Mouse (Mus musculus) heart, embryonic 14.5 days (tissue): Measurements from ENCODE around the gene Micall1. TPM values are rescaled to one million over a fixed set of nuclear protein-coding genes. Genes with fewer than 3 reads are reported as not detected.

Experiments used
- ATAC-seq: fragments of 200-750 bp; cut with Nextera tagmentation; 2 replicates; pipeline ENCODE4 v1.8.0; 2017; ENCODE audit warnings: low read depth, moderate TSS enrichment; ENCODE audit not compliant: insufficient number of reproducible peaks, insufficient read depth, low FRiP score
- H3K27ac ChIP-seq, 2 experiments: fragments of 200-500 bp in 1 of 2; fragments of 300-500 bp in 1 of 2; sonication (generic) in 1 of 2; replicated peaks in 1 of 2; 2 replicates each; pipeline ENCODE4 v1.5.1; 2012 to 2014; ENCODE audit warnings: low read depth in 2 of 2, low read length in 2 of 2, control low read depth in 1 of 2, mild to moderate bottlenecking in 1 of 2, mixed read lengths in 1 of 2; ENCODE audit not compliant: control insufficient read depth in 1 of 2, insufficient read depth in 1 of 2
- H3K27me3 ChIP-seq: fragments of 300-500 bp; sonication (generic); 2 replicates; pipeline ENCODE4 v1.6.1; 2014; ENCODE audit warnings: mild to moderate bottlenecking, low read length, control low read depth; ENCODE audit not compliant: control insufficient read depth, insufficient read depth
- H3K36me3 ChIP-seq: fragments of 300-500 bp; sonication (generic); 2 replicates; pipeline ENCODE4 v1.6.1; 2014; ENCODE audit warnings: mild to moderate bottlenecking, control low read depth, low read length, mixed read lengths; ENCODE audit not compliant: control insufficient read depth, insufficient read depth
- H3K4me1 ChIP-seq, 2 experiments: fragments of 200-500 bp in 1 of 2; fragments of 300-500 bp in 1 of 2; sonication (generic) in 1 of 2; 2 replicates each; pipeline ENCODE4 v1.6.1; 2012 to 2014; ENCODE audit warnings: low read length in 2 of 2, control low read depth in 1 of 2, mixed read lengths in 1 of 2; ENCODE audit not compliant: control insufficient read depth in 2 of 2, insufficient read depth in 2 of 2
- H3K4me2 ChIP-seq: fragments of 300-500 bp; sonication (generic); 2 replicates; pipeline ENCODE4 v1.6.1; 2014; ENCODE audit warnings: mild to moderate bottlenecking, low read length
- H3K4me3 ChIP-seq, 2 experiments: fragments of 200-500 bp in 1 of 2; fragments of 300-500 bp in 1 of 2; sonication (generic) in 1 of 2; 2 replicates each; pipeline ENCODE4 v1.5.1; 2012 to 2014; ENCODE audit warnings: low read length in 2 of 2, mild to moderate bottlenecking in 2 of 2, control low read depth in 1 of 2, low read depth in 1 of 2, moderate library complexity in 1 of 2; ENCODE audit not compliant: control insufficient read depth in 1 of 2, insufficient read depth in 1 of 2
- H3K9ac ChIP-seq: fragments of 300-500 bp; sonication (generic); 2 replicates; pipeline ENCODE4 v1.6.1; 2014; ENCODE audit warnings: mild to moderate bottlenecking, low read length
- H3K9me3 ChIP-seq: fragments of 300-500 bp; sonication (generic); 2 replicates; pipeline ENCODE4 v1.6.1; 2016; ENCODE audit warnings: low read length, control low read depth; ENCODE audit not compliant: control insufficient read depth
- WGBS: fragments of 180-500 bp; shearing (Covaris S2); extraction: QIAGEN DNeasy Blood & Tissue Kit; methylation state at CpG from one replicate; pipeline ENCODE4 v1.1.7; 2014; 5-methylcytosine and 5-hydroxymethylcytosine counted together
- polyA plus RNA-seq: library from polyadenylated mRNA; unstranded; fragments of >200 nt; fragmentation: Nextera tagmentation; extraction: Ambion mirVana; gene quantifications from 2 replicates; pipeline ENCODE4 v1.2.1, GENCODE M21; 2014

Micall1 gene
- polyA plus RNA-seq, 1 experiment from 2014 or later: 20.2 TPM

DNA sequence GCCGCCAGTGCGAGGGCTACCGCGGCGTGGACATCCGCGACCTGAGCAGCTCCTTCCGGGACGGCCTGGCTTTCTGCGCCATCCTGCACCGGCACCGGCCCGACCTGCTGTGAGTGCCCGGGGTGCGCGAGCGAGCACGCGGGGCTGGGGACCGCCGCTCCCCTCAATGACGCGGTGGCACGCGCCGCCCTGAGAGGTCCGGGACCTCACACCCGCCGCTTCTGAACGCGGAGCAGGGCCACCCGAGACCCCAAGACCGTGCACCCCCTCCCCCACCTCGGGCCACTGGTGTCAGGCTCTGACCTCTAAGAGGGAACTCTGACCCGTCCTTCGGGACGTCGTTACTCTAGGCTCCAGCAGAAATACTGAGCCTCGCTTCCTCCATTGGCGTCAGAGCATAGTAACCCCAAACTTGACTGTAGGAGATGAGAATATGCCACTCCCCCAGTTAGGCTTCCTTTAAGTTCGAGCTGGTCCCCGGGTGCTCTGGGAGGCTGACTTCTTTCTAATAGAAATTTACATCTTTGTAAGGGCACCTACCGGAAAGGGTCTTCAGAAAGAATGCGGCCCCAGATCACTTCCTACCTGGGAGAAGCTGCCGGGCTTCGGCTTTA lies 730 bp downstream of the Micall1 start:
- H3K9me3 ChIP-seq: no peaks in the 10 kb centered on the region

DNA sequence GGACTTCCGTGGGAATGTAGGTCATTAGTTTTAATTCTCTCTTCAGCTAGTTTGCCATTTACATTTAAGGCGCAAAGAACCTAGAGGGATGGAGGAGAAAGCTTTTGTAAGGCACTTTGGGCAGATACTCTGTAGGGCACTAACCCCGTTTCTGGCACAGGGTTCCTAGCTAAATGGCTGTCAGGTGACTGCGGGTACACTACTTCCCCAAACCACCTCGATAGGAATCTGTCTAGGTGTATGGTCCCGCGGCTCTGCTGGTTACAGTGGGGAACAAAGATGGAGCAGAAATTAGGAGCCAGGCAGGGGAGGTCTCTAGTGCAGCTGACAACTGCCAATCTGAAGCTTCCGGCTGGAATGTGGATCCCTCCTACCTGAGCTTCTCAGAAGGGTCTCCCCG lies 1.3 kb downstream of the Micall1 start:
- H3K36me3 ChIP-seq: peaks cover 25% of the 10 kb centered on the region
- H3K4me2 ChIP-seq: peak overlapping the region; percentile 95
- H3K27me3 ChIP-seq: no peaks in the 10 kb centered on the region
- ATAC-seq: no peak
- peak overlapping the region; percentile 94 to 95 for H3K4me3 ChIP-seq
- H3K27ac ChIP-seq: peak overlapping the region; percentile 95 to 98
- no peaks in the 10 kb centered on the region for H3K9me3 ChIP-seq
- WGBS: 9% methylated on average over 9 of the region's 9 CpGs
- peak overlapping the region; percentile 99 for H3K9ac ChIP-seq
- H3K4me1 ChIP-seq: peaks cover 26 to 37% of the 10 kb centered on the region in 2 experiments

More for the DNA sequence above, 730 bp downstream of the Micall1 start:
- Histone ChIP-seq H3K4me2 (peak overlapping the region; percentile 95), H3K36me3 (peaks cover 19% of the 10 kb centered on the region), H3K27me3 (no peaks in the 10 kb centered on the region), H3K4me3 (peak overlapping the region; percentile 94 to 95), H3K27ac (peak overlapping the region; percentile 95 to 98), H3K4me1 (peaks cover 26 to 37% of the 10 kb centered on the region in 2 experiments), H3K9ac (peak overlapping the region; percentile 99)
- ATAC-seq: peak; percentile 16; the same call in 1 of the 2 replicates
- WGBS: under 1% methylated on average over 45 of the region's 46 CpGs

DNA sequence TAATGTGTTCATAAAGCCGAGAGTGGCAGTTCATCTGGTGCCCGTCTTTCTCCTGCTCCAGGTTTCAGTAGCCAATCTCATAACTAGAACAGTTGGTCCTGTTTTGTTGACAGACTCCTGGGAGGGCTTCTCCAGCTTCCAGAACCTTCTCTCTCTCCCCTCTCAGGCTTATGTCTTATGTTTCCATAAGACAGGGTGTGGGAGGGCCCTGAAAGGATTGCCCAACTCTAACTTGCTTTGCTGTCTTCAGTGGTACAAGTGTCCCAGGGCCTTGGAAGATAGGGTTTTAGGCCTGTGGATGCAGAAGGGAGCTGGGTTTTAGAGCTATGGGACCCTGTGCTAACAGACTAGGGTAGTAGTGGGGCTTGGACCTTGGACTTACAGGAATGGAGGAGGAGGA lies 1.8 kb downstream of the Micall1 start:
- WGBS: 46% methylated on average over 2 of the region's 2 CpGs
- no peaks in the 10 kb centered on the region for H3K27me3 ChIP-seq
- H3K9ac ChIP-seq: peak overlapping the region; percentile 99
- peaks cover 30% of the 10 kb centered on the region for H3K36me3 ChIP-seq
- H3K4me1 ChIP-seq: peaks cover 26 to 37% of the 10 kb centered on the region in 2 experiments
- peak overlapping the region; percentile 95 for H3K4me2 ChIP-seq
- H3K4me3 ChIP-seq: peak overlapping the region; percentile 94 to 95
- H3K27ac ChIP-seq: peak overlapping the region; percentile 95 to 98
- no peak for ATAC-seq
- no peaks in the 10 kb centered on the region for H3K9me3 ChIP-seq

DNA sequence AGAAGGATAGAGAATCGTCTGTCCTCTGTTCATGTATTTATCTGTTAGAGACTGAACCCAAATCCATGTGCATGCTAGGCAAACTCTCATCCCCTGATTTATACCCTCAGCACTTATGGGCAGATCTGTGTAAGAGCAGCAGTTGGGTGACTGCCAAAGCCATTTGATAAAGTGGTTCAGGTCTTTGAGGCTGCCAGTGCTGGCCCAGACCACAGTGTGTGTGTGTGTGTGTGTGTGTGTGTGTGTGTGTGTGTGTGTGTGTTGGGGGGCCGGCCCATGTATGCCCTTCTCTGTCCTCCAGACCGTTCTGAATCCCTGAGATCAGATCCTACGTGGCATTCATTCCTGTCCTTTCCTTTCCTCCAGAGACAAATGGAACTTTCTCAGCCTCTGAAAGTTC lies 3.1 kb downstream of the Micall1 start:
- Histone ChIP-seq H3K4me3 (peak overlapping the region; percentile 26; a peak in 3 of 4 replicates), H3K27me3 (no peaks in the 10 kb centered on the region), H3K9ac (peak overlapping the region; percentile 99), H3K4me2 (peak overlapping the region; percentile 95), H3K27ac (peak overlapping the region; percentile 95 to 98), H3K9me3 (no peaks in the 10 kb centered on the region), H3K4me1 (peaks cover 26 to 37% of the 10 kb centered on the region in 2 experiments), H3K36me3 (peaks cover 42% of the 10 kb centered on the region)
- peak; percentile 65 for ATAC-seq
- 10% methylated on average over 4 of the region's 4 CpGs for WGBS

DNA sequence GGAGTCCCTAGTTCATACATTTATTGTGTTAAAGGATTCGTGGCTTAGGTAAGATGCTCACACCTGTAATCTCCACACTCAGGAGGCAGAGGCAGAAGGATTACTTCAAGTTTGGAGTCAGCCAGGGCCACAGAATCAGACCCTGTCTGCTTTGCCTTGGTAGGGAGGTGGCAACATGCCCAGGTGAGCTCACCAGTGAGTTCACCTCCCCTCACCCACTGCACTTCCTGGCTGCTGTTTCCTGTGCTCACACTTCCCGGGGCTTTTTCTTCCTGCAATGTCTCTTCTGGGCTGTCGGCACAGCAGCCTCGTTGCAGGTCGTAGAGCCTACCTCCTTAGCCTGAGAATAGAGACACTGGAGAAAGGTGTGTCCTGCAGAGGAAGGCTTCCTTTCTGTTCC lies 6.6 kb downstream of the Micall1 start:
- no peak overlapping the region for H3K27ac ChIP-seq
- no peaks in the 10 kb centered on the region for H3K27me3 ChIP-seq
- 42% methylated on average over 5 of the region's 5 CpGs for WGBS
- H3K9me3 ChIP-seq: no peaks in the 10 kb centered on the region
- H3K9ac ChIP-seq: no peak overlapping the region
- H3K4me1 ChIP-seq: peaks cover 16 to 24% of the 10 kb centered on the region in 2 experiments
- peaks cover 77% of the 10 kb centered on the region for H3K36me3 ChIP-seq
- H3K4me2 ChIP-seq: no peak overlapping the region
- no peak for ATAC-seq
- no peak overlapping the region for H3K4me3 ChIP-seq

DNA sequence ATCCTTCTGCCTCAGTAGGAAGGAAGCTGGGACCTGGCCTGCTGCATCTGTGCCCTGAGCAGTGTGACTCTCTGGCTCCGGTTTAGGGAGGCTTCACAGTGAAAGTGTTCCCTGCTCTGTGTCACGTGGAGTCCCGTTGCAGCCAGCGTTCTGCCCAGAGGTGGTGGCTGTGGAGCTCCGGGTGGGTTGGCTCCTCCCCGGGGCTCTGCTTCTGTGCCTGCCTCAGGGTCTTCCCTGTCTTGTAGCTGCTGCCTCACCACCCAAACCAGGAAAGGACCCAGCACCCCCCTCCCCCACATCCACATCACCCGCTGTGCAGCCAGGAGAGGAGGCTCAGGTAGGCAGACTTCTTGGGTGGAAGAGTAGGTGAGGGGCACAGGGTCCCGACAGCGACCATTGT lies 10.8 kb downstream of the Micall1 start:
- no peak overlapping the region for H3K27ac ChIP-seq
- H3K4me2 ChIP-seq: no peak overlapping the region
- no peak for ATAC-seq
- 79% methylated on average over 9 of the region's 9 CpGs for WGBS
- peaks cover 12 to 16% of the 10 kb centered on the region in 2 experiments for H3K4me1 ChIP-seq
- peaks cover 99% of the 10 kb centered on the region for H3K36me3 ChIP-seq
- H3K4me3 ChIP-seq: no peak overlapping the region
- H3K9me3 ChIP-seq: no peaks in the 10 kb centered on the region
- H3K9ac ChIP-seq: no peak overlapping the region; the same call in 1 of the 2 replicates
- H3K27me3 ChIP-seq: no peaks in the 10 kb centered on the region

DNA sequence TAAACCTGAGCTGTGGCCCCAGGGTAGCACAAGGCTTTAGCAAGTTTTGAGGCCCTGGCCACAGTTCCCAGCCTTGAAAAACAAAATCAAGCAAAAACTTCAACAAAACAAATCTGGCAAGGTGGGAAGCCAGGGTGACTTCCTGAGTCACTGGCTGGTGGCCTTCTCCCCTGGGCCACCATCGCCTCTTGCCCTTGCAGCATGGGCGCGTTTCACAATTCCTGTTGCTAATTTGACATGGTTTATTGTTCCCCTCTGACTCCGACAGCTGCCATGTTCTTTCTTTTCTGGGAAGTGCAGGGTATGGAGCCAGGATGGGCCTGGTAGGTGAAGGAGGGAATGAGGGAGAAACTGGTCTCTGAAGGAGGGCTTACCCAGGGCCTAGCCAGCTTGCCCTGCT lies 13.4 kb downstream of the Micall1 start:
- Histone ChIP-seq H3K36me3 (peaks cover 99% of the 10 kb centered on the region), H3K9ac (peak overlapping the region; percentile 21; the same call in 1 of the 2 replicates), H3K27ac (peak overlapping the region in 1 of 2 experiments; percentile 91; a peak in 2 of 4 replicates), H3K9me3 (no peaks in the 10 kb centered on the region), H3K4me1 (peaks cover 12 to 19% of the 10 kb centered on the region in 2 experiments), H3K4me3 (no peak overlapping the region), H3K27me3 (no peaks in the 10 kb centered on the region), H3K4me2 (no peak overlapping the region)
- 86% methylated on average over 4 of the region's 4 CpGs for WGBS
- ATAC-seq: no peak
